Mouse (Mus musculus) stomach, postnatal 0 days (tissue): ENCODE measurements around the gene Prkd2.

Source experiments
- CTCF ChIP-seq: IDR thresholded peaks from 2 replicates; pipeline ENCODE4 v1.5.1; 2016; ENCODE audit warnings: antibody characterized with exemption, low read depth, mild to moderate bottlenecking, moderate library complexity
- EP300 ChIP-seq: optimal IDR thresholded peaks from 2 replicates; pipeline ENCODE3; 2016; ENCODE audit warnings: antibody characterized with exemption

DNA sequence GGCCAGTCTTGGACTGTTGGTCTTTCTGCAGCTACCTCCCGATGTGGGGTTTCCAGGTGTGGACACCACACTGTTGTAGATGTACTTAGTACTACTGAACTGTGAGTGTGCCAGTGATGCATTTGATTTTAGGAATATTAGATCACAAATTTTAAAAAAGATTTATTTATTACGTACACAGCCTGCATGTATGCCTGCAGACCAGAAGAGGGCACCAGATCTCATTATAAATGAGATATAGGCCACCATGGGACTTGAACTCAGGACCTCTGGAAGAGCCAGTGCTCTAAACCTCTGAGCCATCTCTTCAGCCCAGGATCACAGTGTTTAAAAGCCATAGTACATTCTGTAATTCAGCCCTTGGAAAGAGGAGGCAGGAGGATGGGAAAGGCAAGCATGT lies 30.2 kb upstream of the Prkd2 start:
- TF ChIP-seq CTCF (peak; percentile 64), EP300 (no peak)
